Mouse (Mus musculus) G1E (cell line): ENCODE data around the gene Gng10. TPM values are rescaled to one million over a fixed set of nuclear protein-coding genes. Genes with fewer than 3 reads are reported as not detected.
A peak's percentile ranks its signal among the peaks of the same experiment; 100 is the strongest.

Experiments used
- ATAC-seq: 2 replicates; pipeline ENCODE4 v1.8.0; 2016; ENCODE audit warnings: mild to moderate bottlenecking; ENCODE audit not compliant: insufficient number of reproducible peaks, poor library complexity, low FRiP score, severe bottlenecking; ENCODE audit errors: extremely low read depth
- DNase-seq: peaks from one replicate; pipeline ENCODE4 v3.0.0; 2012; ENCODE audit warnings: low spot score
- H3K27me3 ChIP-seq: 2 replicates; pipeline ENCODE4 v1.6.1; 2012; ENCODE audit warnings: mild to moderate bottlenecking, low read length, inconsistent platforms; ENCODE audit not compliant: insufficient read depth
- H3K36me3 ChIP-seq: replicated peaks from 2 replicates; pipeline ENCODE3; 2012; ENCODE audit warnings: mild to moderate bottlenecking, inconsistent platforms
- H3K4me1 ChIP-seq: 2 replicates; pipeline ENCODE4 v1.6.1; 2012; ENCODE audit warnings: low read depth, low read length, inconsistent platforms, mixed read lengths; ENCODE audit not compliant: insufficient read depth
- H3K4me3 ChIP-seq: 2 replicates; pipeline ENCODE4 v1.5.1; 2012; ENCODE audit warnings: low read depth, mild to moderate bottlenecking, inconsistent platforms, low read length, moderate library complexity, mixed read lengths
- H3K9me3 ChIP-seq: replicated peaks from 2 replicates; pipeline ENCODE4 v1.6.1; 2012; ENCODE audit warnings: inconsistent platforms
- CTCF ChIP-seq: IDR thresholded peaks from 2 replicates; pipeline ENCODE4 v1.5.1; 2012; ENCODE audit warnings: low read depth, low read length, inconsistent platforms, mixed read lengths
- GATA1 ChIP-seq: IDR thresholded peaks from 2 replicates; pipeline ENCODE4 v1.6.1; 2012; ENCODE audit warnings: borderline replicate concordance, low read length, inconsistent platforms, mixed read lengths
- GATA2 ChIP-seq: IDR thresholded peaks from 2 replicates; pipeline ENCODE4 v1.6.1; 2012; ENCODE audit warnings: low read depth, low read length, inconsistent platforms, borderline replicate concordance
- POLR2AphosphoS5 ChIP-seq: IDR thresholded peaks from 2 replicates; pipeline ENCODE4 v1.6.1; 2012; ENCODE audit warnings: low read depth, low read length, inconsistent platforms; ENCODE audit not compliant: insufficient replicate concordance
- TAL1 ChIP-seq: conservative IDR thresholded peaks from 2 replicates; pipeline ENCODE4 v1.6.1; 2012; ENCODE audit warnings: low read depth, low read length, inconsistent platforms, mixed read lengths
- polyA plus RNA-seq: library from polyadenylated mRNA; stranded (reverse); fragments of >175 nt; gene quantifications from 2 replicates; pipeline ENCODE4 v1.2.3, GENCODE M21; 2012
- total RNA-seq, 2 experiments: library from RNA; stranded (forward) in 1 of 2; stranded (reverse) in 1 of 2; fragments of 200-1000 nt in 1 of 2; fragments of >200 nt in 1 of 2; fragmentation: Nextera tagmentation in 1 of 2; gene quantifications; 2 replicates each; pipeline ENCODE4 v1.2.3; 2014 to 2017

The Gng10 gene
- total and polyA plus RNA-seq, 3 experiments, result 19.9 to 127 (median 73.4) TPM

- Histone ChIP-seq H3K36me3 (peaks cover 24% of the 10 kb centered on the region), H3K27me3 (no peaks in the 10 kb centered on the region), H3K4me3 (no peak overlapping the region), H3K4me1 (peaks cover 45% of the 10 kb centered on the region), H3K9me3 (no peaks in the 10 kb centered on the region)
- no peak for DNase-seq
- no peak for ATAC-seq
- TF ChIP-seq CTCF (no peak), GATA1 (no peak), TAL1 (no peak), POLR2AphosphoS5 (no peak), GATA2 (no peak)
Measured at GRCm38 (mm10) chr4:59009696-59010095, 25.2 kb upstream of the Gng10 start.

GRCm38 (mm10) chr4:59011446-59011845 lies 23.4 kb upstream of the Gng10 start:
- Histone ChIP-seq H3K27me3 (no peaks in the 10 kb centered on the region), H3K4me1 (peaks cover 32% of the 10 kb centered on the region), H3K4me3 (no peak overlapping the region), H3K36me3 (peaks cover 31% of the 10 kb centered on the region), H3K9me3 (no peaks in the 10 kb centered on the region)
- DNase-seq (no peak), ATAC-seq (no peak)
- TF ChIP-seq TAL1 (no peak), POLR2AphosphoS5 (no peak), GATA1 (no peak), GATA2 (no peak), CTCF (no peak)

GRCm38 (mm10) chr4:59015181-59015580 lies 19.7 kb upstream of the Gng10 start:
- Histone ChIP-seq H3K9me3 (no peaks in the 10 kb centered on the region), H3K27me3 (no peaks in the 10 kb centered on the region), H3K4me3 (no peak overlapping the region), H3K4me1 (peaks cover 10% of the 10 kb centered on the region), H3K36me3 (peaks cover 54% of the 10 kb centered on the region)
- ATAC-seq (no peak), DNase-seq (no peak)
- no peak for TF ChIP-seq GATA2
- TF ChIP-seq TAL1, result no peak
- no peak for TF ChIP-seq CTCF
- no peak for TF ChIP-seq POLR2AphosphoS5
- TF ChIP-seq GATA1, result no peak

GRCm38 (mm10) chr4:59016922-59017321 lies 18.0 kb upstream of the Gng10 start:
- Histone ChIP-seq H3K27me3 (no peaks in the 10 kb centered on the region), H3K4me3 (no peak overlapping the region), H3K36me3 (peaks cover 63% of the 10 kb centered on the region), H3K4me1 (peaks cover 3% of the 10 kb centered on the region; the same call in 1 of the 2 replicates), H3K9me3 (no peaks in the 10 kb centered on the region)
- DNase-seq, result no peak
- TF ChIP-seq GATA1 (no peak), TAL1 (no peak), POLR2AphosphoS5 (no peak), CTCF (no peak), GATA2 (no peak)
- ATAC-seq, result no peak

- Histone ChIP-seq H3K27me3 (no peaks in the 10 kb centered on the region), H3K4me1 (peaks cover 32% of the 10 kb centered on the region), H3K9me3 (no peaks in the 10 kb centered on the region), H3K4me3 (peak overlapping the region; percentile 94), H3K36me3 (peaks cover 19% of the 10 kb centered on the region)
- DNase-seq, result peak; percentile 6
- TF ChIP-seq GATA1 (no peak), POLR2AphosphoS5 (no peak), GATA2 (no peak), TAL1 (no peak), CTCF (no peak)
- ATAC-seq, result no peak
Measured at GRCm38 (mm10) chr4:59034325-59034917, 467 bp upstream of the Gng10 start.

- DNase-seq, result no peak
- TF ChIP-seq GATA1 (no peak), TAL1 (no peak), CTCF (no peak), POLR2AphosphoS5 (no peak), GATA2 (no peak)
Measured at GRCm38 (mm10) chr4:59035786-59036350, 980 bp downstream of the Gng10 start.

More at GRCm38 (mm10) chr4:59035786-59036350, 980 bp downstream of the Gng10 start:
- peaks cover 32% of the 10 kb centered on the region for H3K4me1 ChIP-seq
- H3K36me3 ChIP-seq, result peaks cover 33% of the 10 kb centered on the region
- ATAC-seq, result no peak
- peak overlapping the region; percentile 94 for H3K4me3 ChIP-seq
- no peaks in the 10 kb centered on the region for H3K9me3 ChIP-seq
- H3K27me3 ChIP-seq, result no peaks in the 10 kb centered on the region
